Mouse (Mus musculus): Measurements from ENCODE around the gene Plek. TPM values are rescaled to one million over a fixed set of nuclear protein-coding genes. Genes with fewer than 3 reads are reported as not detected.
A peak's percentile ranks its signal among the peaks of the same experiment; 100 is the strongest.

The Plek gene
- polyA plus RNA-seq, 1 experiment from 2014 or later = 4.2 TPM

DNA sequence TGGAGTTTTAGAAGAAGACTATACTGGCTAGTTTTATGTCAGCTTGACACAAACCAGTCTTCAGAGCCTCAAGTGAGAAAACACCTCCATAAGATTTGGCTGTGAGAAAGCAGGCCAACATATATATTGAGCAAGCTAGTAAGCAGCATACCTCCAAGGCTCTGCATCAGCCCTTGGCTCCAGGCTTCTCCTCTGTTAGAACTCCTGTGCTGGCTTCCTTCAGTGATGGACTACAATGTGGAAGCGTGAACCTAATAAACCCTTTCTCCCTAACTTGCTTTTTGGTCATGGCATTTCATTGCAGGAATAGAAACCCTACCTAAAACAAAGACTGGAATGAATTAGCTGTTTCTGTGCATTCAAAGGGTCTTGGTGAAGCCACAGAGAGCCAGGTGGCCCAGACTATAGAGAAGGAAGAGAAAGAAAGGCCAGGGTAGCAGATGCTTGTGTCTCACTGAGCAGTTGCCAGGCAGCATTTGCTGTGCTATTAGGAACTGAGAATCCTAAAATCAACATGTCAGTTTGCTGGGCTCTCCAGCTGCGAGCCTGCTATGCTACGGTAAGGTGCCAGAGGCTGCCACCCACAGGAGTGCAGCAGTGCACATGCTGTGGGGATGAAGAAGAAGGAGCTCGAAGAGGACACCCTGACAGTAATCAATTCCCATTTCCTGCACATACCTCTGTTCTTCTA, 110.9 kb downstream of the Plek start:
- Histone ChIP-seq H3K4me2 (replicated peaks) (no peak overlapping the region), H3K4me3 (replicated peaks) (no peak overlapping the region), H3K9me3 (replicated peaks) (no peaks in the 10 kb centered on the region), H3K36me3 (no peaks in the 10 kb centered on the region; the same call in 1 of the 2 replicates), H3K4me1 (0 out of 2 replicates have a peak, but pooled peaks cover 3% of the 10 kb centered on the region), H3K27me3 (no peaks in the 10 kb centered on the region), H3K9ac (no peak overlapping the region), H3K27ac (replicated peaks) (no peak overlapping the region)
- no peak for ATAC-seq (ENCODE audit: insufficient number of reproducible peaks, low FRiP score, low TSS enrichment, low read depth)
- WGBS = 66% methylated on average over 4 of the region's 4 CpGs

DNA sequence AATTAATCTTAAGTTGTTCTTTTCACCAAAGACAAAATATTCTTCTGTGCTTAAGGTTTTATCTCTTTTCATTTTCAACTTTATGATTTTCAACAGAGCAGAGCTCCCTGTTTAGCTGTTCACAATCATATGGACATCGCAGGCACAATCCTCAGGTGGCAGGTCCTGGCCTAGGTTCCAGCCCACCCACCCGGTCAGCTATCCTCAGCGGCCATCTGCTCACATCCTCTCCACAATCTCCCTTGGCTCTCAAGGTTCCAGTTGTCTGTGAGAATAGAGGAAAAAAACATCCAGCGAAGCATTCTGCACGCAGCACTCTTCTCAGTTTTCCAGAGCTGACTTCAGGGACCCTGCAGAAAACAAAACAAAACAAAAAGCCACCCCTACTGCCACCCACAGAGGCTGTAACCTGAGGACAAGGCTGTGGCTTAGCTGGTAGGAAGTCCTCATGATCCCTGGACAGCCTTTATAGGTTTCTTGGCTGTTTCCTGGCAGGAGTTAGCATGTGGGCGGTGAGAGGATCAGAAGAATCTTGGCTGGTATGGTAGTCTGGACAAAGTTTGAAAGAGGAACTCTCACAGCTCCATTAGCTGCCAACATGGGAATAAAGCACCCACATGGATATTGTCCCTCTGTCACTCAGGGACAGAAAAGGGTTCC, 116.5 kb downstream of the Plek start:
- H3K4me1 ChIP-seq = no peaks in the 10 kb centered on the region
- no peaks in the 10 kb centered on the region; the same call in 1 of the 2 replicates for H3K36me3 ChIP-seq
- WGBS = 57% methylated on average over 6 of the region's 6 CpGs
- H3K4me3 ChIP-seq (replicated peaks) = no peak overlapping the region
- ATAC-seq (ENCODE audit: insufficient number of reproducible peaks, low FRiP score, low TSS enrichment, low read depth) = peak; percentile 54; the same call in 1 of the 2 replicates
- no peak overlapping the region for H3K9ac ChIP-seq
- H3K27me3 ChIP-seq = no peaks in the 10 kb centered on the region
- H3K27ac ChIP-seq (replicated peaks) = peak overlapping the region; percentile 34
- no peak overlapping the region for H3K4me2 ChIP-seq (replicated peaks)
- no peaks in the 10 kb centered on the region for H3K9me3 ChIP-seq (replicated peaks)

DNA sequence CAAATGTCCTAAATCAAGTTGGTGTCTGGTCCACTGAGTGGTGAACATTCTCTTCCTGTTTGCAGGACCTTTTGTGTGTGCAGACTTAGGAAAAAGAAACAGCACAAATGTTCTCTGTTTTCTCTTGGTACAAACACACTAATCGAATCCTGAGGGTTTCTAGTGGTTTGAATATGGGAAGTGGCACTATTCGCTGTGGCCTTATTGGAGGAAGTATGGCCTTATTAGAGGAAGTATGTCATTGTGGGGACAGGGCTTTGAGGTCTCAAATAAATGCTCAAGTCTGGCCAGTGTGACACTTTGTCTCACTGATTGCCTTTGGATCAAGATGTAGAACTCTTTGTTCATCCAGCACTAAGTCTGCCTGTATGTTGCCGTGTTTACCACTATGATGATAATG, 120.0 kb downstream of the Plek start:
- no peaks in the 10 kb centered on the region for H3K9me3 ChIP-seq (replicated peaks)
- no peaks in the 10 kb centered on the region for H3K4me1 ChIP-seq
- 90% methylated on average over 3 of the region's 3 CpGs for WGBS
- no peak overlapping the region for H3K4me3 ChIP-seq (replicated peaks)
- no peak overlapping the region for H3K27ac ChIP-seq (replicated peaks)
- no peaks in the 10 kb centered on the region for H3K27me3 ChIP-seq
- no peak overlapping the region for H3K9ac ChIP-seq
- no peak overlapping the region for H3K4me2 ChIP-seq (replicated peaks)
- no peaks in the 10 kb centered on the region for H3K36me3 ChIP-seq
- no peak for ATAC-seq (ENCODE audit: insufficient number of reproducible peaks, low FRiP score, low TSS enrichment, low read depth)

Other genes with a start within 250 kb of the Plek start
- 0.98 and 1.2 TPM in 2 replicates for gene Fbxo48, start 101.0 kb downstream of the Plek start, polyA plus RNA-seq (2015; fragmentation: Nextera tagmentation; extraction: Ambion mirVana)
- 36.0 and 38.1 TPM in 2 replicates for gene Cnrip1, start 795 bp downstream of the Plek start, polyA plus RNA-seq (2015; fragmentation: Nextera tagmentation; extraction: Ambion mirVana)
- 99.4 and 100 TPM in 2 replicates for gene Ppp3r1, start 106.9 kb upstream of the Plek start, polyA plus RNA-seq (2015; fragmentation: Nextera tagmentation; extraction: Ambion mirVana)
- 27.3 and 27.7 TPM in 2 replicates for gene Wdr92, start 129.7 kb upstream of the Plek start, polyA plus RNA-seq (2015; fragmentation: Nextera tagmentation; extraction: Ambion mirVana)
- gene Pno1, start 159.2 kb upstream of the Plek start, polyA plus RNA-seq (2015; fragmentation: Nextera tagmentation; extraction: Ambion mirVana) = 60.1 and 62.4 TPM in 2 replicates
- gene C1d, start 205.2 kb upstream of the Plek start, polyA plus RNA-seq (2015; fragmentation: Nextera tagmentation; extraction: Ambion mirVana) = 90.1 and 92.2 TPM in 2 replicates